Comparison of ENCODE assay signal across 30 mouse cellular contexts in the genomic region with DNA sequence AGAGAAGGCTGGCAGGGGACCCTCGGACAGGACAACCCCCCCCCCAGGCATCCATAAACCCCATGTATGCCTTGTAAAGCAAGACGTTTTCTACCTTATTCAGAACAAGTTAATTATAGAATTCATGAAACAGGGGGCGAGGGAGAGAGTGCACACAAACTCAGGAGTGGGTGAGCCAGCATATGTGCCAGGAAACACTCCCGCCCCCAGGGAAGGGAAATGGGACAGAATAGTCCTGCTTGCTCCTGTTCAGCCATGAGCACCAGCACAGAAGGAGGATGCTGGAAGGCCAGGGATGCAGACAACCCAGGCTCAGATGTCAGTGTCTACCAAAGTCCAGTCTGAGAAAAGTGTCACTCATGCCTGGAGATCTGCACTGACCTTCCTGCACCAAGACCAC. TPM values are rescaled to one million over a fixed set of nuclear protein-coding genes. Genes with fewer than 3 reads are reported as not detected.
DNase-seq lines count a peak whose midpoint lies in the region; ATAC-seq and TF ChIP-seq lines count a peak whose summit lies in the region.
"Had no signal": no experiment of that assay in that cellular context is flagged by ENCODE, and none has a peak within 500 bp of the region (broad histone marks: within the 10 kb centered on the region; RNA-seq: fewer than 3 reads in every experiment).

No protein-coding gene starts in this region.

- H3K36me3 ChIP-seq in hindbrain, embryonic 13.5 days = peaks cover 33% of the 10 kb centered on the region

- no peak overlapping the region for H3K4me2 ChIP-seq in hindbrain, embryonic 13.5 days
- H3K4me2 ChIP-seq: embryonic facial prominence, embryonic 12.5 days; forebrain, embryonic 12.5 days; heart, embryonic 12.5 days; neural tube, embryonic 13.5 days; stomach, embryonic 15.5 days had no signal

- H3K9ac ChIP-seq in hindbrain, embryonic 13.5 days = no peak overlapping the region
- H3K9ac ChIP-seq: embryonic facial prominence, embryonic 12.5 days; forebrain, embryonic 12.5 days; heart, embryonic 12.5 days; neural tube, embryonic 13.5 days; stomach, embryonic 15.5 days had no signal

- H3K27me3 ChIP-seq in hindbrain, embryonic 13.5 days = no peaks in the 10 kb centered on the region
- H3K27me3 ChIP-seq: CH12.LX; embryonic facial prominence, embryonic 12.5 days; forebrain, embryonic 12.5 days; heart, embryonic 12.5 days; neural tube, embryonic 13.5 days; Patski; stomach, embryonic 15.5 days had no signal

- H3K27ac ChIP-seq in left cerebral cortex, adult 2 months = peak overlapping the region; percentile 36; the same call in 1 of the 2 replicates
- H3K27ac ChIP-seq in hindbrain, embryonic 13.5 days = no peak overlapping the region
- H3K27ac ChIP-seq: embryonic facial prominence, embryonic 12.5 days; forebrain, embryonic 12.5 days; kidney, postnatal 0 days; neural tube, embryonic 13.5 days; stomach, embryonic 15.5 days had no signal

- DNase-seq in layer of hippocampus, adult 9-11 months = peak; percentile 62
- no peak for DNase-seq in layer of hippocampus, adult 9-10 months (ENCODE audit: low spot score)
- peak; percentile 80 to 85 for DNase-seq in frontal cortex, adult 2 months (ENCODE audit: extremely low spot score in 1 of 2, low spot score in 1 of 2)
- DNase-seq in left cerebral cortex, adult 2 months (ENCODE audit: extremely low spot score in 1 of 2, low spot score in 2 of 2) = peak; percentile 52 to 61
- DNase-seq in right cerebral cortex, postnatal 14 days = peak; percentile 35
- no peak for DNase-seq in testis, postnatal 14 days (ENCODE audit: low spot score)
- DNase-seq: adrenal gland, adult 2 months; B cell, adult 2 months; cerebellum, adult 18-20 months; cerebellum, postnatal 25 days; gastrocnemius, postnatal 25 days; heart, adult 18-20 months; heart, postnatal 14 days; kidney, adult 18-20 months; lung, postnatal 4 days; thymus, adult 2 months had no signal

- H3K9me3 ChIP-seq in hindbrain, embryonic 13.5 days = no peaks in the 10 kb centered on the region
- H3K9me3 ChIP-seq: embryonic facial prominence, embryonic 12.5 days; forebrain, embryonic 12.5 days; G1E; heart, embryonic 12.5 days; neural tube, embryonic 13.5 days; stomach, embryonic 15.5 days had no signal

- H3K4me3 ChIP-seq in left cerebral cortex, adult 2 months = no peak overlapping the region
- H3K4me3 ChIP-seq in hindbrain, embryonic 13.5 days = no peak overlapping the region
- H3K4me3 ChIP-seq: embryonic facial prominence, embryonic 12.5 days; erythroblast, embryonic 14.5 days; forebrain, embryonic 12.5 days; heart, embryonic 12.5 days; myocyte; neural tube, embryonic 13.5 days; stomach, embryonic 15.5 days had no signal

- intact Hi-C loops in left cerebral cortex, adult 2 months (cut with DNase I) = loop anchor here (2.0 to 5.0 kb wide), 2 partner anchors 64 to 187 kb away; partner anchors contain the start of gene Farp2

- H3K4me1 ChIP-seq in hindbrain, embryonic 13.5 days (replicated peaks) = no peaks in the 10 kb centered on the region
- H3K4me1 ChIP-seq: embryonic facial prominence, embryonic 12.5 days; forebrain, embryonic 12.5 days; neural tube, embryonic 13.5 days; stomach, embryonic 15.5 days had no signal

- no peak for ATAC-seq in hindbrain, embryonic 13.5 days (ENCODE audit: low FRiP score)
- ATAC-seq: midbrain, embryonic 16.5 days; Patski had no signal

- no peak for TF ChIP-seq CTCF in left cerebral cortex, adult 2 months (IDR thresholded peaks at IDR 0.05)

- WGBS in hindbrain, embryonic 13.5 days = 90% methylated on average over 4 of the region's 4 CpGs

RNA-seq across cellular contexts. Expression of gene Bok, which starts 13.7 kb away (rescaled TPM):
- 48.4 and 53.9 TPM in 2 replicates for polyA plus RNA-seq in frontal cortex, adult 2 months (2012; rRNA removed)
- 10 to 100 TPM; 33.2 to 35.8 TPM for total RNA-seq in left cerebral cortex, adult 2 months (2021)
- polyA plus RNA-seq in hindbrain, embryonic 13.5 days (2015; fragmentation: Nextera tagmentation; extraction: Ambion mirVana) = 74.8 and 76.7 TPM in 2 replicates
- total RNA-seq: G1E; megakaryocyte-erythroid progenitor cell, adult 5-6 weeks had no signal
- polyA plus RNA-seq: erythroblast, embryonic 14.5 days; G1E had no signal

RNA-seq across cellular contexts. Expression of gene Stk25, which starts 40.7 kb away (rescaled TPM):
- polyA plus RNA-seq in frontal cortex, adult 2 months (2012; rRNA removed) = 359 and 411 TPM in 2 replicates
- 100 to 1,000 TPM; 360 to 388 TPM for total RNA-seq in left cerebral cortex, adult 2 months (2021)
- 307 and 330 TPM in 2 replicates for polyA plus RNA-seq in hindbrain, embryonic 13.5 days (2015; fragmentation: Nextera tagmentation; extraction: Ambion mirVana)

RNA-seq across cellular contexts. Expression of gene Atg4b, which starts 52.1 kb away (rescaled TPM):
- 49.9 and 50.6 TPM in 2 replicates for polyA plus RNA-seq in frontal cortex, adult 2 months (2012; rRNA removed)
- 10 to 100 TPM; 79.7 to 89.7 TPM for total RNA-seq in left cerebral cortex, adult 2 months (2021)
- polyA plus RNA-seq in hindbrain, embryonic 13.5 days (2015; fragmentation: Nextera tagmentation; extraction: Ambion mirVana) = 107 and 112 TPM in 2 replicates

RNA-seq across cellular contexts. Expression of gene Thap4, which starts 55.5 kb away (rescaled TPM):
- 34.8 and 38.4 TPM in 2 replicates for polyA plus RNA-seq in frontal cortex, adult 2 months (2012; rRNA removed)
- 10 to 100 TPM; 42.0 to 44.4 TPM for total RNA-seq in left cerebral cortex, adult 2 months (2021)
- polyA plus RNA-seq in hindbrain, embryonic 13.5 days (2015; fragmentation: Nextera tagmentation; extraction: Ambion mirVana) = 41.3 and 43.4 TPM in 2 replicates

Comparison
In these comparisons a context has a peak if more than half of its experiments do, and no peak if none do; other contexts are left out.
1. DNase-seq: peak in layer of hippocampus, adult 9-11 months (single experiment), frontal cortex, adult 2 months (2 of 2), left cerebral cortex, adult 2 months (2 of 2) and right cerebral cortex, postnatal 14 days (single experiment); none in layer of hippocampus, adult 9-10 months (single experiment) and testis, postnatal 14 days (single experiment).